Mouse (Mus musculus) kidney, embryonic 14.5 days (tissue): ENCODE measurements around the gene Dmrtc1c2. TPM values are rescaled to one million over a fixed set of nuclear protein-coding genes. Genes with fewer than 3 reads are reported as not detected.
"Not testable (repeated sequence)": the region's sequence is repeated elsewhere in the genome, so short reads cannot be mapped to it uniquely, and the experiment has no call there.

Experiments
- ATAC-seq: fragments of 200-750 bp; cut with Nextera tagmentation; 2 replicates; pipeline ENCODE4 v1.8.0; 2017; ENCODE audit warnings: moderate number of reproducible peaks, mild to moderate bottlenecking, moderate TSS enrichment, moderate library complexity; ENCODE audit not compliant: low FRiP score, low TSS enrichment
- H3K27ac ChIP-seq: fragments of 300-500 bp; sonication (generic); 2 replicates; pipeline ENCODE4 v1.5.1; 2014; ENCODE audit warnings: low read depth, mild to moderate bottlenecking, low read length, moderate library complexity, mixed read lengths
- H3K27me3 ChIP-seq: fragments of 300-500 bp; sonication (generic); 2 replicates; pipeline ENCODE4 v1.6.1; 2014; ENCODE audit warnings: mild to moderate bottlenecking, low read length; ENCODE audit not compliant: control insufficient read depth, insufficient read depth
- H3K36me3 ChIP-seq: fragments of 300-500 bp; sonication (generic); 2 replicates; pipeline ENCODE4 v1.6.1; 2014; ENCODE audit warnings: low read length, mixed read lengths; ENCODE audit not compliant: control insufficient read depth, insufficient read depth
- H3K4me1 ChIP-seq: fragments of 300-500 bp; sonication (generic); 2 replicates; pipeline ENCODE4 v1.6.1; 2014; ENCODE audit warnings: low read length, mixed read lengths; ENCODE audit not compliant: control insufficient read depth, insufficient read depth
- H3K4me2 ChIP-seq: fragments of 300-500 bp; sonication (generic); replicated peaks from 2 replicates; pipeline ENCODE4 v1.6.1; 2014; ENCODE audit warnings: low read depth, mild to moderate bottlenecking, low read length
- H3K4me3 ChIP-seq: fragments of 300-500 bp; sonication (generic); 2 replicates; pipeline ENCODE4 v1.5.1; 2014; ENCODE audit warnings: mild to moderate bottlenecking, low read length
- H3K9ac ChIP-seq: fragments of 300-500 bp; sonication (generic); 2 replicates; pipeline ENCODE4 v1.6.1; 2014; ENCODE audit warnings: low read depth, mild to moderate bottlenecking, low read length, moderate library complexity
- H3K9me3 ChIP-seq: fragments of 300-500 bp; sonication (generic); 2 replicates; pipeline ENCODE4 v1.6.1; 2016; ENCODE audit warnings: low read length; ENCODE audit not compliant: control insufficient read depth
- WGBS: fragments of 180-500 bp; shearing (Covaris S2); extraction: QIAGEN DNeasy Blood & Tissue Kit; methylation state at CpG from one replicate; pipeline ENCODE4 v1.1.7; 2014; 5-methylcytosine and 5-hydroxymethylcytosine counted together
- polyA plus RNA-seq: library from polyadenylated mRNA; unstranded; fragments of >200 nt; fragmentation: Nextera tagmentation; extraction: Ambion mirVana; gene quantifications from 2 replicates; pipeline ENCODE4 v1.2.1, GENCODE M21; 2014

The Dmrtc1c2 gene
- not detected in 2 replicates for polyA plus RNA-seq

GRCm38 (mm10) chrX:102854516-102854915 is at the start of gene Dmrtc1c2:
Dmrtc1c2 (minus strand) TSS chrX:102854616.
- H3K9ac ChIP-seq, ATAC-seq, H3K27ac ChIP-seq, H3K4me3 ChIP-seq, H3K4me1 ChIP-seq, H3K36me3 ChIP-seq, H3K4me2 ChIP-seq, H3K27me3 ChIP-seq, H3K9me3 ChIP-seq: not testable (repeated sequence)
- 95% methylated on average over 2 of the region's 13 CpGs for WGBS

GRCm38 (mm10) chrX:102867871-102868270 is 13.5 kb upstream of the Dmrtc1c2 start, which contains the start of gene 1700031F05Rik:
1700031F05Rik (minus strand) TSS chrX:102867971.
- Histone ChIP-seq H3K4me2 (no peak within 1 kb of the TSS), H3K9me3 (no peaks in the 10 kb centered on the region), H3K27me3 (no peaks in the 10 kb centered on the region), H3K36me3 (no peaks in the 10 kb centered on the region), H3K9ac (no peak within 1 kb of the TSS), H3K27ac (no peak within 1 kb of the TSS), H3K4me1 (no peaks in the 10 kb centered on the region), H3K4me3 (no peak within 1 kb of the TSS)
- 89% methylated on average over 6 of the region's 6 CpGs for WGBS
- ATAC-seq, result no peak

GRCm38 (mm10) chrX:102812311-102812710 is 42.1 kb downstream of the Dmrtc1c2 start:
- no peak overlapping the region for H3K9ac ChIP-seq
- H3K4me3 ChIP-seq, result no peak overlapping the region
- H3K36me3 ChIP-seq, result no peaks in the 10 kb centered on the region
- no peaks in the 10 kb centered on the region for H3K27me3 ChIP-seq
- H3K27ac ChIP-seq, result no peak overlapping the region
- ATAC-seq, result no peak
- no peaks in the 10 kb centered on the region for H3K4me1 ChIP-seq
- no peaks in the 10 kb centered on the region for H3K9me3 ChIP-seq
- H3K4me2 ChIP-seq, result no peak overlapping the region
- 59% methylated on average over 4 of the region's 4 CpGs for WGBS

DNA sequence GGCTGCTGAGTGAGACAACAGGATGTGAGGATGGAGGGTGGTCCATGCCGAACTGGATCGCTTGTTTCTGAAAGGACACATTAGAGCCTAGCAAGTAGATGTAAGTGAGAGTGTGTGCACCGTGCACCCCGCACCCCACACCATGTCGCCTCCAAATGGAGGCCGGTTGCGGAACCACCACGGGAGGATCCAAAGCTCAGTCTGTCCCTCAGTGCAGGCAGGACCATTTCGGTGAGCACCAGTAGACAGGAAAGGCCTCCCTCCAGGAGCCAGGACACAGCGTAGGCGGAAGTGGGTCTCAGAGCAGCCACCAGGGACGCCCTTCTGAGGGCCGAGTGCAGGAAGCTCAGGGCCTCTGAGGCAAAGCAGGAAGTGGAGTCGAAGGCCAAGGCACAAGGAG is 51.8 kb downstream of the Dmrtc1c2 start, which contains the start of gene Dmrtc1c1:
TSS of gene Dmrtc1c1 (plus strand) at position 301 of the 400 bp plus-strand sequence.
- ATAC-seq, H3K36me3 ChIP-seq, H3K9ac ChIP-seq, H3K4me2 ChIP-seq, H3K4me3 ChIP-seq, H3K27ac ChIP-seq, H3K4me1 ChIP-seq, H3K27me3 ChIP-seq, H3K9me3 ChIP-seq: not testable (repeated sequence)
- WGBS, result no CpG with 5 or more reads among the region's 14 CpGs

Other genes starting within 250 kb of the Dmrtc1c2 start
- gene Phka1, start 210.4 kb downstream of the Dmrtc1c2 start, polyA plus RNA-seq, result 3.5 and 8.2 TPM in 2 replicates
- not detected in 2 replicates for gene Gm3880, start 167.6 kb downstream of the Dmrtc1c2 start, polyA plus RNA-seq
- gene Gm9112, start 147.0 kb downstream of the Dmrtc1c2 start, polyA plus RNA-seq, result not detected in 2 replicates
- gene Dmrtc1b, start 146.8 kb downstream of the Dmrtc1c2 start, polyA plus RNA-seq, result 0.16 TPM in 1 of 2 replicates, not detected in the other
- gene Dmrtc1c1, start 51.7 kb downstream of the Dmrtc1c2 start, polyA plus RNA-seq, result not detected in 2 replicates
- not detected in 2 replicates for gene 1700031F05Rik, start 13.4 kb upstream of the Dmrtc1c2 start, polyA plus RNA-seq
- 1.0 and 1.2 TPM in 2 replicates for gene Dmrtc1a, start 54.1 kb upstream of the Dmrtc1c2 start, polyA plus RNA-seq
- gene 1700011M02Rik, start 54.3 kb upstream of the Dmrtc1c2 start, polyA plus RNA-seq, result not detected in 2 replicates
- not detected in 2 replicates for gene 1700018G05Rik, start 73.8 kb upstream of the Dmrtc1c2 start, polyA plus RNA-seq